Mouse (Mus musculus): ENCODE data around the gene Ggnbp2.
A peak's percentile ranks its signal among the peaks of the same experiment; 100 is the strongest.

DNA sequence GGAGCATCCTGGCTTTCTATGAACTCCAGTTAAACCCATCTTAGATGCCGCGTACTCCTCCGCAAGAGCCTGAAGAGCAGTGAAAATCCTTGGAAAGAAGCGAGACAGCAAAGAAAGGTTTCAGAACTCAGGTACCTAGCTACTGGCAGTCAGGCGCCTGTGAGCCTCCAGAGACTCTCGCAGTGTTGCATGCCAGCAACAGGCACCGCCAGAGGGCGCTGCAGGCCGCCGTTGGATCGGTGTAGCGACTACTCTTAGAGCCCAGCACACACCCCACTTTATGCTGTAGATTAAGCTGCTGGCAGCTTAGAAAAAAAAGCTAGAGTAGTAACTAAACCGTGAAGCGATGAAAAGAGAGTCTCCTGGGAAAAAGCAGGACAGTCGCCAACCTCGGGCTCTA, 47.8 kb upstream of the Ggnbp2 start:
- TF ChIP-seq POLR2A (IDR thresholded peaks at IDR 0.05; ENCODE audit: borderline replicate concordance, control insufficient read depth, low read depth, low read length) (no peak), CTCF (IDR thresholded peaks at IDR 0.05; ENCODE audit: control insufficient read depth, insufficient read depth, low read length) (peak; percentile 91)
